Mouse (Mus musculus) ES-E14 (cell line): ENCODE measurements at regions not wholly inside any gene's neighbourhood (a gene's known extent, or its start where the extent isn't known, plus 50 kb on each side); places are given as distances from the start of the nearest gene placed in this dataset.

Experiments used
- DNase-seq: peaks from one replicate; pipeline ENCODE4 v3.0.0-alpha.2; 2013; ENCODE audit warnings: low read depth, low spot score
- H3K27ac ChIP-seq: 2 replicates; pipeline ENCODE4 v1.5.1; 2012; ENCODE audit warnings: low read depth, mild to moderate bottlenecking, low read length, moderate library complexity, mixed read lengths; ENCODE audit not compliant: poor library complexity, insufficient read depth, severe bottlenecking
- H3K36me3 ChIP-seq: 2 replicates; pipeline ENCODE4 v1.6.1; 2012; ENCODE audit warnings: mild to moderate bottlenecking, low read length, moderate library complexity, mixed read lengths; ENCODE audit not compliant: control insufficient read depth, poor library complexity, insufficient read depth, severe bottlenecking
- H3K4me1 ChIP-seq, 2 experiments: fragments of 150-350 bp in 1 of 2; sonication (generic) in 1 of 2; 2 replicates each; pipeline ENCODE4 v1.6.1; 2012; ENCODE audit warnings: low read length in 2 of 2, mild to moderate bottlenecking in 1 of 2, mixed read lengths in 1 of 2; ENCODE audit not compliant: control insufficient read depth in 2 of 2, insufficient read depth in 2 of 2, poor library complexity in 1 of 2
- H3K4me3 ChIP-seq, 2 experiments: fragments of 150-350 bp in 1 of 2; sonication (generic) in 1 of 2; 2 replicates each; pipeline ENCODE4 v1.5.1; 2012; ENCODE audit warnings: low read length in 2 of 2, low read depth in 1 of 2, mild to moderate bottlenecking in 1 of 2, mixed read lengths in 1 of 2; ENCODE audit not compliant: insufficient read depth in 1 of 2, poor library complexity in 1 of 2, severe bottlenecking in 1 of 2
- H3K9ac ChIP-seq: 2 replicates; pipeline ENCODE4 v1.6.1; 2012; ENCODE audit warnings: low read depth, mild to moderate bottlenecking, low read length, mixed read lengths; ENCODE audit not compliant: poor library complexity, insufficient read depth, severe bottlenecking
- H3K9me3 ChIP-seq: fragments of 150-350 bp; sonication (generic); 2 replicates; pipeline ENCODE4 v1.6.1; 2012; ENCODE audit warnings: low read depth, mild to moderate bottlenecking, low read length; ENCODE audit not compliant: control insufficient read depth, insufficient read depth
- CHD2 ChIP-seq: IDR thresholded peaks from 2 replicates; pipeline ENCODE4 v1.6.1; 2014; ENCODE audit warnings: mild to moderate bottlenecking, low read depth, low read length, inconsistent platforms
- HCFC1 ChIP-seq: IDR thresholded peaks from 2 replicates; pipeline ENCODE4 v1.6.1; 2012; ENCODE audit warnings: low read length, inconsistent platforms, borderline replicate concordance; ENCODE audit not compliant: insufficient read depth
- MAFK ChIP-seq: IDR thresholded peaks from 2 replicates; pipeline ENCODE4 v1.6.1; 2014; ENCODE audit warnings: mild to moderate bottlenecking, low read depth, low read length, inconsistent platforms; ENCODE audit not compliant: insufficient read depth
- ZC3H11A ChIP-seq: IDR thresholded peaks from 2 replicates; pipeline ENCODE4 v1.6.1; 2012; ENCODE audit warnings: low read depth, mild to moderate bottlenecking, inconsistent platforms, low read length, borderline replicate concordance
- ZNF384 ChIP-seq: IDR thresholded peaks from 2 replicates; pipeline ENCODE4 v1.6.1; 2012; ENCODE audit warnings: low read depth, low read length, inconsistent platforms
- in situ Hi-C, 2 experiments: fragments of 600-800 bp; cut with MboI; formaldehyde crosslinking; loops; one replicate each; pipeline ENCODE4 v1.15.1; 2025; ENCODE audit warnings: low sequenced_read_pairs in 2 of 2, inconsistent platforms in 1 of 2; ENCODE audit not compliant: unreplicated experiment in 2 of 2

DNA sequence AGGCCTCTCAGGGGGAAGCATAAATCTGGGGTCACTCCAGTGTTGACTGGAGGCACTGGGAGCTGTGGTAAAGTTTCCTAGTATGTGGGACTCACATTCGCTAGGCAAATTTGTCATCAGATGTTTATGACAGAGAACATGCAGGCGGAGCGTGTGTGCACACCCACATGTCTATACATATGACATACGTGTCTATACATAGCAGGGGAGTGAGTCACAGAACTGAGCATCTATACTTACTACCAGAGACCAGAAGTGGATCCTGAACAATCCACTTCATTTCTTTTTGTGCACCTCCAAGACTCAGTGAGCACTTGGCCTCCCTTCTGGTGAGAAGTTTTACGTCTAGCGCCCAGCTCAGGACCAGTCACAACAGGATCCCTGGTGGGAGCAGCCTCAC is 118.6 kb downstream of the Cdh26 start:
- Histone ChIP-seq H3K27ac (no peak overlapping the region), H3K36me3 (no peaks in the 10 kb centered on the region), H3K9me3 (no peaks in the 10 kb centered on the region), H3K9ac (no peak overlapping the region), H3K4me1 (no peaks in the 10 kb centered on the region), H3K4me3 (no peak overlapping the region)
- TF ChIP-seq HCFC1, result no peak
- no peak for TF ChIP-seq ZC3H11A
- TF ChIP-seq ZNF384, result no peak
- TF ChIP-seq MAFK, result no peak
- no peak for TF ChIP-seq CHD2
- in situ Hi-C loops, result no loop called here
- DNase-seq, result no peak

DNA sequence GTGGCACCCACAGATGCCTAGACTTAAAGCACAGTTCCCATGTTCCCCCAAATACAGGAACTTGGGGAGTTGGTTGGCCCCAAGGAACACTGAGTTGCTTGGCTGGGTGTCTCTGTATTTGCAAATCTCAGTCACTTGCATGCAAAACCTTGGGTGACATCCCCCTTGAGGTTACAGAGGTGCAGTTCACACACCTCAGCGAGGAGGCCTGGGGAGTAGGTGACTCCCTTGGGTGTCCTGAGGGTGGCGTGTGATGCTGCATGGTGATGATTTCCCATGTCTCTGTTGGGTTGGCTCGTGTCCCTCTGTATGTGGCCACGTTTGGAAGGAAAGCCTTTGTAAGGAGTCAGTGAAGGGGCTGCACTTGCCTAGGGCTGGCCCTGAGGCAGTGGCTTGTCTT is 123.4 kb downstream of the Cdh26 start:
- no peak overlapping the region for H3K27ac ChIP-seq
- H3K4me3 ChIP-seq, result no peak overlapping the region
- H3K9ac ChIP-seq, result no peak overlapping the region
- no peak for TF ChIP-seq CHD2
- no peak for TF ChIP-seq ZNF384
- TF ChIP-seq ZC3H11A, result no peak
- TF ChIP-seq MAFK, result no peak
- TF ChIP-seq HCFC1, result no peak
- DNase-seq, result no peak
- no peaks in the 10 kb centered on the region for H3K4me1 ChIP-seq
- in situ Hi-C loops, result no loop called here
- H3K9me3 ChIP-seq, result no peaks in the 10 kb centered on the region
- H3K36me3 ChIP-seq, result no peaks in the 10 kb centered on the region

DNA sequence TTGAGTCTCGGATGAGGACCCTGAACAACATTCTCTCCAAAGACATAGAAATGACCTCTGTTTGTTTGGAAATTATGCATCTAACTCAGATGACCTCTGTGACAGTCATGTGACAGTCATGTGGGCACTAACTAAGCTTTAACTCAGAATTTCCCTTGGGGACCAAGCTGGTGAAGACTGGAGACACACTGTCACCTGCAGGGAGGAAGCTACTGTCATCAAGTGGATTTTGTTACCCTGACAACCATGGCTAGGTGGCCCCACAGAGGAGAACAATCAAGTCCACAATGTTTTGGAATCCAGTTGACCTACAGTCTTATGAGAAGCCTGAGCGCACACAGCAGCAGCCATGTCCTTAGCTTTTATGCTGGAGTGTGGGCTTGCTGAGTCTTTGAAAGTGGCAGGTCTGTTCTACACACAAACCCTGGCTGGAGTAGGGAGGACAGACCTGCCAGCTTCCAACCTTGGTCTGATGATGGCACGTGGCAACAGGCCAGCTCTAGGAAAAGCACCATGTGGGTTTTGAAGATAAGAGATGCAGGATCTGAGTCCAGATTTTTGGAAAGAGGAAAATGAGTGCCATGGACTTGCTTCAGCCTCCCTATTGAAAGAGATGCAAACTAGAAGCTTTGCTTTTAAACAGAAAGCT is 125.5 kb downstream of the Cdh26 start:
- Histone ChIP-seq H3K9ac (no peak overlapping the region), H3K27ac (no peak overlapping the region), H3K36me3 (no peaks in the 10 kb centered on the region), H3K9me3 (no peaks in the 10 kb centered on the region), H3K4me3 (no peak overlapping the region), H3K4me1 (no peaks in the 10 kb centered on the region)
- TF ChIP-seq ZNF384, result no peak
- TF ChIP-seq CHD2, result no peak
- TF ChIP-seq HCFC1, result no peak
- no peak for TF ChIP-seq MAFK
- no peak for TF ChIP-seq ZC3H11A
- DNase-seq, result no peak
- in situ Hi-C loops, result no loop called here

DNA sequence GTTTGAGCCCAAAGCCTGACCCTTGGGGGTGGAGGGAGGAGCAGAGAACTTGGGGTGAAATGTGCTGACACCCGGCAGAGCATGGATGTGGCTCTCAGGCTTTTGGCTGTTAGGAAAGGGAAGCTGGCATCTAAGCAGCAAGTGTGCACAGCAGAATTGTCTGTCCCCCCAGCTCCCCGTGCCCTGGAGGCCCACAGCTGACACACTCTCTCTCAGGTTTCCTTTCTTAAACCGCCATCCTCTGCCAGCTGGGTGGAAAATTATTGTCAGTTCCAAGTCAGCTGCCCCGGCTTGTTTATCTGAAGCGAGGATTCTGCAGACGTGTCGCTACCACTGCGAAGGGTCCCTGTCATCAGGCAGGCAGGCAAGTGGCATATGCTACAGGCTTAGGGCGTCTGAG is 127.6 kb downstream of the Cdh26 start:
- in situ Hi-C loops, result no loop called here
- TF ChIP-seq ZNF384, result no peak
- TF ChIP-seq ZC3H11A, result no peak
- TF ChIP-seq HCFC1, result no peak
- TF ChIP-seq CHD2, result no peak
- no peak for TF ChIP-seq MAFK
- H3K9ac ChIP-seq, result no peak overlapping the region
- H3K9me3 ChIP-seq, result no peaks in the 10 kb centered on the region
- H3K36me3 ChIP-seq, result no peaks in the 10 kb centered on the region
- no peak for DNase-seq
- H3K4me1 ChIP-seq, result no peaks in the 10 kb centered on the region
- no peak overlapping the region for H3K4me3 ChIP-seq
- no peak overlapping the region for H3K27ac ChIP-seq

DNA sequence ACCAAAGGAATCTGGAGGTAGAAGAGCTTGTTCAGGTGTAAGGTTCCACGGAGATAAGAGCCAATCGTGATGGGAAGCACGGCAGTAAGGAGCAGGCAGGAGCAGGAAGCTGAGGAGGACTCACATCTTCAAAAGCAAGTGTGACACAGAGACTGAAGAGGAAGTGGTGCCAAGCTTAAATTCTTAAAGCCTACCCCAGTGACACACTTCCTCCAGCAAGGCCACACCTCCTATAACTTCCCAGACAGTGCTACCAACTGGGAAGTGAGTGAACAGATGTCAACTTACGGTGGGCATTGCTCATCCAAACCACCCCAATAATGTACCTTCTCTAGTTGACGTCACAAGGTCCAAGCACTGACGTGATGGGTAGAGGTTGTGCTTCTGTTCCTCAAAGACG is 133.0 kb downstream of the Cdh26 start:
- in situ Hi-C loops, result no loop called here
- Histone ChIP-seq H3K9ac (no peak overlapping the region), H3K4me1 (no peaks in the 10 kb centered on the region), H3K4me3 (no peak overlapping the region), H3K9me3 (no peaks in the 10 kb centered on the region), H3K27ac (no peak overlapping the region), H3K36me3 (no peaks in the 10 kb centered on the region)
- no peak for TF ChIP-seq ZNF384
- TF ChIP-seq ZC3H11A, result no peak
- TF ChIP-seq MAFK, result no peak
- TF ChIP-seq HCFC1, result no peak
- no peak for TF ChIP-seq CHD2
- DNase-seq, result no peak
